Mouse (Mus musculus): ENCODE results near the gene Cd38. TPM values are rescaled to one million over a fixed set of nuclear protein-coding genes. Genes with fewer than 3 reads are reported as not detected.

The Cd38 gene
- total RNA-seq, 1 experiment from 2014 or later = 16.8 TPM

GRCm38 (mm10) chr5:43947330-43947977 lies 79.1 kb downstream of the Cd38 start:
- DNase-seq = no peak

GRCm38 (mm10) chr5:43948111-43948743 lies 79.9 kb downstream of the Cd38 start:
- DNase-seq = peak; percentile 70

- peak; percentile 55 for DNase-seq
These were observed 80.5 kb downstream of the Cd38 start for GRCm38 (mm10) chr5:43948748-43949275.

GRCm38 (mm10) chr5:43953241-43953640 lies 84.9 kb downstream of the Cd38 start:
- no peak for DNase-seq

GRCm38 (mm10) chr5:43959884-43960440 lies 91.6 kb downstream of the Cd38 start:
- DNase-seq = no peak

GRCm38 (mm10) chr5:43961056-43961455 lies 92.7 kb downstream of the Cd38 start:
- DNase-seq = no peak

Other genes starting within 250 kb of the Cd38 start
- gene Cc2d2a, start 206.2 kb upstream of the Cd38 start, total RNA-seq (2021) = 13.9 and 16.3 TPM in 2 replicates
- gene Bst1, start 49.7 kb upstream of the Cd38 start, total RNA-seq (2021) = 1.3 and 3.9 TPM in 2 replicates
- 49.5 and 55.5 TPM in 2 replicates for gene Fbxl5, start 46.9 kb upstream of the Cd38 start, total RNA-seq (2021)
- 10.9 and 15.2 TPM in 2 replicates for gene Gm7879, start 44.6 kb downstream of the Cd38 start, total RNA-seq (2021)
- gene Fgfbp1, start 113.2 kb downstream of the Cd38 start, total RNA-seq (2021) = not detected in 2 replicates
- 11.4 and 15.5 TPM in 2 replicates for gene Prom1, start 233.5 kb downstream of the Cd38 start, total RNA-seq (2021)

All from adrenal gland, postnatal 14 days (tissue).